Mouse (Mus musculus) heart, postnatal 14 days (tissue): ENCODE data around the gene Tbc1d2b. TPM values are rescaled to one million over a fixed set of nuclear protein-coding genes. Genes with fewer than 3 reads are reported as not detected.

Experiments
- DNase-seq, 2 experiments: peaks; one replicate each; pipeline ENCODE4 v3.0.0; 2021 to 2022
- intact Hi-C: fragments of 180-260 bp; cut with DNase I; formaldehyde crosslinking; loops from one replicate; pipeline ENCODE4 v1.15.1; 2025
- long read RNA-seq, 2 experiments: library from polyadenylated mRNA; stranded (forward); transcript quantifications; one replicate each; pipeline ENCODE4 v2.0.0; 2021
- total RNA-seq, 2 experiments: library from RNA; stranded (reverse); gene quantifications; 2 replicates each; pipeline ENCODE4 v1.2.3; 2021

Gene Tbc1d2b
- 10 to 100 TPM; 14.6 to 16.7 TPM for total RNA-seq
- long read RNA-seq, experiment 1, full-length matches to known transcripts = 4 of 14 reads
- long read RNA-seq, experiment 1, partial matches to known transcripts = 5 of 14 reads
- long read RNA-seq, experiment 1, other reads (novel, unspliced or antisense) = 5 of 14 reads
- long read RNA-seq, experiment 2, full-length matches to known transcripts = 3 of 15 reads
- long read RNA-seq, experiment 2, partial matches to known transcripts = 3 of 15 reads
- long read RNA-seq, experiment 2, other reads (novel, unspliced or antisense) = 9 of 15 reads

GRCm38 (mm10) chr9:90270193-90270943 lies at the start of gene Tbc1d2b:
Gene Tbc1d2b, minus strand, starts transcription at chr9:90270804.
- intact Hi-C loops = no loop called here

GRCm38 (mm10) chr9:90316300-90316699 lies 45.7 kb upstream of the Tbc1d2b start:
- DNase-seq = no peak
- intact Hi-C loops = loop anchor here (5.0 kb wide), 1 partner anchor 114 kb away; no protein-coding TSS in a partner anchor

More at GRCm38 (mm10) chr9:90270193-90270943, at the start of gene Tbc1d2b:
- peak; percentile 75 to 84 for DNase-seq

GRCm38 (mm10) chr9:90315662-90316061 lies 45.1 kb upstream of the Tbc1d2b start:
- intact Hi-C loops = loop anchor here (5.0 kb wide), 1 partner anchor 113 kb away; no protein-coding TSS in a partner anchor
- DNase-seq = no peak

GRCm38 (mm10) chr9:90304254-90304653 lies 33.6 kb upstream of the Tbc1d2b start:
- no peak for DNase-seq
- intact Hi-C loops = no loop called here

GRCm38 (mm10) chr9:90303101-90303835 lies 32.7 kb upstream of the Tbc1d2b start:
- intact Hi-C loops = no loop called here
- DNase-seq = no peak

DNA sequence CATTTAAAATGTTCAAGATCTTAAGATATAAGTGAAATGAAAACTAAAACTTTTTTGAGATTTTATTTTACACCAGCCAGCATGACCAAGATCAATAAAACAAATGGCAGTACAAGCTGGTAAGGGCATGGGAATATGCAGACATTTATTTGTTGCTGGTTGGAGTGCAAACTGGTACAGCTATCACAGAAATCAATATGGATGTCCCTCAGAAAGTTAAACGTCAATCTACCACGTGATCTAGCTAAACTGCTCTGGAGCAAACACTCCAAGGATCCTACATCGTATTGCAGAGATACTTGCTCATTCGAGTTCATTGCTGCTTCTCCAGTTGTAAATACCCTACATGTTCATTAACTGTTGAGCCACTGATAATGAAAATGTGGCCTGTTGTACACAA lies 32.1 kb upstream of the Tbc1d2b start:
- intact Hi-C loops = no loop called here

GRCm38 (mm10) chr9:90301081-90301688 lies 30.6 kb upstream of the Tbc1d2b start:
- DNase-seq = no peak
- intact Hi-C loops = no loop called here

More for the DNA sequence above, 32.1 kb upstream of the Tbc1d2b start:
- no peak for DNase-seq

DNA sequence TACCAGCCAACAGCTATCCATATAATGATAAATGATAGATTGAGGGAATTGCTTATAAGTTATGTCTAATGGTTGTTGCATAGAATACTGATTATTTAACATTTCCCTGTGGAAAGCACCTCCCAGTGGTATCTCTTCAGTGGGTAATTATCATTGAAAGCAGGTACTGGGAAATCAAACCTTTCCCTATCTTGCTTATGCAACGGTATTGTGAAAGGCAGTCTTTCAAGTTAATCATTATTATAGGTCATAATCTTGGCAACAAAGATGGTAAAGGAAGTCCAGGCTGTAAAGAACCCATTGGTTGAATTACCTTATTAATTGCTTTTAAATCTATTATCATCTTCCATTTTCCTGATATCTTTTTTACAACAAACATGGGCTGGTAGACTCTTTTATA lies 27.0 kb upstream of the Tbc1d2b start:
- no peak for DNase-seq
- intact Hi-C loops = no loop called here

DNA sequence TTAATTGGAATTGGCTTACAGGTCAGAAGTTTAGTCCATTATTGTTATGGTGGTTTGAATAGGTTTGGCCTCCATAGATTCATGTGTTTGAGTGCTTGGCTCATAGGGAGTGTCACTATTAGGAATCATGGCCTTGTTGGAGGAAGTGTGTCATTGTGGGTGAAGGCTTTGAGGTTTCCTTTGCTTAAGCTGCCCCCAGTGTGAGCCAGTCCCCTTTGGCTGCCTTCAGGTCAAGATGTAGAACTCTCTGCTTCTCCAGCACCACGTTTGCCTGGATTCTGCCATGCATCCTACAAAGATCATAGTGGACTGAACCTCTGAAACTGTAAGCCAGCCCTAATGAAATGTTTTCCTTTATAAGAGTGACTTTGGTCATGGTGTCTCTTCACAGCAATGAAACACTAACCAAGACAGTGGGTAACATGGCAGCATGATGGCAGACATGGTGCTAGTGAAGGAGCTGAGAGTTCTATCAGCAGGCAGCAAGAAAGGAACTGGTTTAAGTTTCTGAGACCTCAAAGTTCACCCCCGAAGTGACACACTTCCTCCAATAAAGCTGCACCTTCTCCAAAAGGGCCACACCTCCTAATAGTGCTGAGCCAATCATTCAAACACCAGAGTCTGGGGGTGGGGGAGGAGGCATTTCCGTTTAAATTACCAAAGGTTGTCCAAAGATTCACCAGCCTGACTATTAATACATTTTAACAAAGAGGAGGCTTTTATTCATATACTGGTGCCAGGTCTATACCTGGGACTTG lies 23.2 kb upstream of the Tbc1d2b start:
- no peak for DNase-seq
- intact Hi-C loops = no loop called here

- intact Hi-C loops = no loop called here
- DNase-seq = no peak
These were observed 7.8 kb upstream of the Tbc1d2b start for GRCm38 (mm10) chr9:90278397-90278796.

DNA sequence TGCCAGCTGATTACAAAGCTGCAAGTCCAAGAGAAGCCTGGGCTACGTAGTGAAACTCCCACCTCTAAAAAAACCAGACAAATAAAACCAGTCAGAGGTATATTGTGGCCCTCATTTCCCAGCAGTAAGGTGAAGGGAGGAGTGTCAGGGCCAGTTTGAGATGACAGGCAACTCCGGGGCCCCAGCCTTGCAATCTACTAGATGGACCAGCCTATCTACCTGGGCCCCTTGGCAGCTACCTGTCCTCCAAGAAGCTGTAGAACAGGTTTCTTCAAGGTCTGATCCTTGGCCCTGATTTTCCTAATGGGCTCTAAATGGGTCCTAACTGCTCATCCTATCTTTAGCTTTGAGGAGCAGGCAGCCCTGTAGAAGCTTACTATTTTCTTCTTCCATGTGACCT lies 7.3 kb upstream of the Tbc1d2b start:
- no peak for DNase-seq
- intact Hi-C loops = no loop called here

GRCm38 (mm10) chr9:90276779-90277178 lies 6.2 kb upstream of the Tbc1d2b start:
- intact Hi-C loops = no loop called here
- DNase-seq = no peak

DNA sequence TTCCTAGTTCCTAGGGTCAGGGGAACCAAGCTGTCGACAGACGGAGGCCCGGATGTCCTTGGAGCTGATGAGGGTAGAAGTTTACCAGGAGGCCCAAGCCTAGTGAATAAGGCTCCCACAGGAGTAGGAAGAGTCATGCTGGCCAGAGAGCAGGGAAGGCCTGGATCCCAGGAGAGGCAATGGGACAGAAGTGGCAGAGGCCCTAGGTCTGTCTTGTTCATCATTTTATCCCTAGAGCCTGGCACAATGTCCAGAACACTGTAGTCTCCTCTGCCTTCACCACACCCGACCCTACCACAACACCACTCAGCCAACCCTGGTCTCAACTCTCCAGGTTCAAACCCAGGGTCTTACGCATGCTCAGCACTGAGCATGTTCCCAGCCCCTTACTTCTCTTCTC lies 5.3 kb upstream of the Tbc1d2b start:
- DNase-seq = no peak
- intact Hi-C loops = no loop called here

DNA sequence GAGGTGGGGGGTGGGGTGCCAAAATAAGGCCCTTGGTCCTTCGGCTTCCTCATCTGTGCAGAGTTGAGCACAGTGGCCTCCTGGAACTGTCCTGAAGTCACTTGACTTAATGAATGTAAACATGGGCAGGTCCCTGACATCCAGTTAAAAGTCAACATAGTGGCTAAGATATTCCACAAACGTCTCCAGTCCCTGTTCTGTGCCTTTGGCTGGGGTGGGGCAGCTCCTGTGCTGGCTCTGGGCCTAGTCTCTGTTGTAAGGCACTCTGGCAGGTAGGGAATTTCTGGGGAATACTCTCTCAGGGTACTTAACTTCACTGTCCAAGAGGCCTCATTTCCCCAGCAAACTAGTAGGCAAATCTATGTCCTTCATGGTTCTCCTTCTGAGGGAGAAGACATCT lies 4.9 kb upstream of the Tbc1d2b start:
- intact Hi-C loops = no loop called here
- no peak for DNase-seq

DNA sequence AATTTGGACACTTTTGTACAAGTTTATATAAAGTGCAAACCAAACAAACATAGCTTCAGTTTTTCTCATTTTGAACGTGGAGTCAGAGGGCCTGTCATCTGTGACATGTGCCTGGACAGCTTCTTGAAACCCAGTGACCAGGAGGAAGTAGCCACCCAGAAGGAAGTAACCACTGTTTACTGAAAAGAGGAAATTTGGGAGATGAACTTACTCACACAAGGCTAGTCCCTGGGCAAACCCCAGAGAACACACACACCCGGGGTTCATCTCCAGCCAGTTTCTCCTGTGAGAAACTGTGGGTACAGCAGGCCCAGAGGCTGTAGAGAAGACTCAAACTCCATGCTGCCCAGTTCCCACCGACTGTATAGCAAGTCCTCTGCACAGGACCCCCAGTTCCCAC lies 3.9 kb upstream of the Tbc1d2b start:
- no peak for DNase-seq
- intact Hi-C loops = no loop called here

DNA sequence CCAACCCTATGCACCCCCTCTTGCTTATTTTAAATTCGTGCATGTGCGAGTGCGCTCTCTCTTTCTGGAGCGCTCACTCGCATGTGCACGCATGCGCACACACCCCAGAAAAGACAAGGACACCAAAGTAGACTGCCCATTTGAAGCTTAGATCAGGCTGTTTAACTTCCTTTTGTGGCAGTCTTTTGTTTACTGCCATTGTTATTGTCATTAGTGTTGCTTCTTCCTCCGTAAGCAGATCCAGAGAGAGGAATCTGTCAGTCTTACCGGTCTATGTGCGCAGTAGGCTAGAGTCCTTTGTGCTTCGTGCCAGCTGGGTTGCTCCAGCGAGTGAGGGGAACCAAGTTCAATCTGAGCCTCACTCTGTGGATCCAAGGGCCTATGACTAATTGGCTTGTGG lies 1.7 kb upstream of the Tbc1d2b start:
- no peak for DNase-seq
- intact Hi-C loops = no loop called here

GRCm38 (mm10) chr9:90271541-90272090 lies 1.0 kb upstream of the Tbc1d2b start:
- DNase-seq = no peak
- intact Hi-C loops = no loop called here

GRCm38 (mm10) chr9:90270944-90271295 lies 316 bp upstream of the Tbc1d2b start:
- no peak for DNase-seq
- intact Hi-C loops = no loop called here

DNA sequence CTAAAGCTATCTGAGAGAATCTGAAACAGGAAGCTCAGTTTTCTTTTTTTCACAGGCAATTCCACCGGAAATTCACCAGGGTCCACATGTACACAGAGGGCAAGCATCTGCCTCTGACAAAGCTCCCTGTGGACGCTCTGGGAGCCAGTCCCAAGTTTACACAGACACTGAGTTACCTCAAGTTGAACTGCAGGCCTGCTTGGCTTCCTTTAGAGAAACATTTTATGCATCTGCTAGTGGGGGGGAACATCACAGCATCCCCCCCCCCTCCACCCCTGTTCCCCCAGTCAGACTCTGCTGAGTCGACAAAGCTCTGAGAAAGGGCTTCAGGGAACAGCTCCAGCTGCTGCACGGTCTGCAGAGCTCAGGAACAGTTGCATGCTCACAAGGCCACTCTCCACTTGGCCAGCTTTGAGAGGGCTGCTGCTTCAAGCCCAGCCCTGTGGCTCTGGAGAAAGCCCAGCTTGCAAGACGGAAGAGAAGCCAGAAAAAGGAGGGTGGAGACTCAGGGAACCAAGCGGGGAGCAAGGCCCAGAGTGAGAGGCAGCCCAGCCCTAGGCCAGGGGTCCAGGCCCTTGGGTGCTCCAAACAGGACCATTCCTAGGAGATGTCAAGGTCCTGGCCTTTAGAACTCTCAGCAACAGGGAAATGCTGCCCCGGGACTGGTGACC lies 1.5 kb downstream of the Tbc1d2b start:
- DNase-seq = peak; percentile 68 to 72
- intact Hi-C loops = loop anchor here (5.0 kb wide), 1 partner anchor 42 kb away; no protein-coding TSS in a partner anchor
